Mouse (Mus musculus): ENCODE data around the gene Jund.

DNA sequence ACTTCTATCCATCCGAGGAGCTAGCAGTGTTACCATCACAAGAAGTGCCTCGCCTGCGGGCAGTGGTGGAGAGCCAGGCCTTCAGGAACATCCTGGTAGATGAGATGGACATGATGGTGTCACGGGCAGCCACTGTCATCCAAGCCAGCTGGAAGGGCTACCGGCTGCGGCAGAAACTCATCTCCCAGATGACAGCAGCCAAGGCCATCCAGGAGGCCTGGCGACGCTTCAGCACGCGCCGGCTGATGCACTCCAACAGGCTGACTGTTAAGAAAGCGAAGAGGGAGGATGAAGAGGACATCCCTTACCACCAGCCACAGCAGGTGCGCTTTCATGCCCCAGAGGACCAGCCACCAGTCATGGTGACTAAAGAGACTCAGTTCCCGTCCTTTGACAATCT is 9.5 kb downstream of the Jund start:
- TF ChIP-seq POLR2A (IDR thresholded peaks at IDR 0.05; ENCODE audit: borderline replicate concordance, low read depth, low read length) (no peak), CTCF (IDR thresholded peaks at IDR 0.05; ENCODE audit: low read depth, low read length) (no peak)

Measured in bone marrow macrophage, adult 2 months (primary cell).